Mouse (Mus musculus) E14TG2a.4 (cell line): Measurements from ENCODE around the gene Ghrhr.

ENCODE experiments used
- CTCF ChIP-seq: conservative IDR thresholded peaks from 2 replicates; pipeline ENCODE4 v1.5.1; 2014; ENCODE audit warnings: low read length
- NANOG ChIP-seq: IDR thresholded peaks from 2 replicates; pipeline ENCODE4 v1.6.1; 2014; ENCODE audit warnings: borderline replicate concordance, low read length, mixed read lengths
- POU5F1 ChIP-seq: IDR thresholded peaks from 2 replicates; pipeline ENCODE4 v1.6.1; 2014; ENCODE audit warnings: low read length, borderline replicate concordance

DNA sequence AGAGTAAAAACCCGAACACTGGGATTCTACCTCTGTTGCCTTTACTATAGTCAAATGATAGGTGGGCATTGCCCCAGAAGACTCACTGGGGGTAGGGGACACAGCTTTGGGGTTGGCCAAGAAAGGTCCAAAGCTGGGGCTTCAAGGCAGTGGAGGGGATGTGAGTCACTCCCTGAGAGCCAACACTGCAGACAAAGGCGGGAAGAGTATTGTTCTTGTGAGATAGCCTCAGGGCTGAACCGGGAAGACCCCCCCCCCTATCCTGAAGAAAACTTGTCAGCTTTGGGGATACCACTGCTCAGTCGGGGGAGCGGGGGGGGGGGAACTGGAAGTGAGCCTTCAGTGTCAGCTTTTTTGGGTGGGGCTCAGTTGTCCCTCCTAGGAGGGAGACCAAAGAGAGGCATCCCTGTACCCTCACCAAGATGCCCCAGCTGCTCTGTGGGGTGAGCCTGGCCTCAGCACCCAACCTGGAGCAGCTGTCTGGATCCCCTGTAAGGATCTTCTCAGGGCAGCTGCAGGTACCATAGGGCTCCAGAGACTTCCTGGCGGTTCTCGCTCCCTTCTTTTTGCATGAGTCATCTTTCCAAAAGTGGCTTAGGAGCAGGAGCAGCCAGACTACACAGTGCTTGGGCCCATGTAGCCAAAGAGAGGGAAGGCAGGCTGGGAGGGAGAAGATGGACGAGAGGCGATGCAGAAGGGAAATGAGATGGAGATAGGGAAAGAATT lies 31.6 kb upstream of the Ghrhr start:
- TF ChIP-seq CTCF (no peak), NANOG (no peak), POU5F1 (no peak)
